Mouse (Mus musculus) liver, postnatal 0 days (tissue): ENCODE data around the gene Gsc2. TPM values are rescaled to one million over a fixed set of nuclear protein-coding genes. Genes with fewer than 3 reads are reported as not detected.

Source experiments
- ATAC-seq: fragments of 200-750 bp; cut with Nextera tagmentation; 2 replicates; pipeline ENCODE4 v1.8.0; 2017; ENCODE audit warnings: mild to moderate bottlenecking, moderate library complexity
- DNase-seq: peaks from one replicate; pipeline ENCODE4 v3.0.0-alpha.2; 2016
- H3K27ac ChIP-seq: fragments of 300-500 bp; sonication (generic); 2 replicates; pipeline ENCODE4 v1.5.1; 2014; ENCODE audit warnings: antibody characterized with exemption, moderate library complexity, mild to moderate bottlenecking, low read depth
- H3K27me3 ChIP-seq: fragments of 300-500 bp; sonication (generic); 2 replicates; pipeline ENCODE4 v1.6.1; 2014; ENCODE audit warnings: low read length, control low read depth, mixed read lengths; ENCODE audit not compliant: insufficient read depth
- H3K36me3 ChIP-seq: fragments of 300-500 bp; sonication (generic); replicated peaks from 2 replicates; pipeline ENCODE4 v1.6.1; 2014; ENCODE audit warnings: mild to moderate bottlenecking, control low read depth, low read length, moderate library complexity, mixed read lengths; ENCODE audit not compliant: insufficient read depth
- H3K4me1 ChIP-seq: fragments of 300-500 bp; sonication (generic); 2 replicates; pipeline ENCODE4 v1.6.1; 2014; ENCODE audit warnings: antibody characterized with exemption, mild to moderate bottlenecking, control low read depth; ENCODE audit not compliant: insufficient read depth
- H3K4me2 ChIP-seq: fragments of 300-500 bp; sonication (generic); 2 replicates; pipeline ENCODE4 v1.6.1; 2014; ENCODE audit warnings: low read depth, mild to moderate bottlenecking, low read length, moderate library complexity, mixed read lengths
- H3K4me3 ChIP-seq: fragments of 300-500 bp; sonication (generic); 2 replicates; pipeline ENCODE4 v1.5.1; 2014; ENCODE audit warnings: low read depth, low read length
- H3K9ac ChIP-seq: fragments of 300-500 bp; sonication (generic); replicated peaks from 2 replicates; pipeline ENCODE4 v1.6.1; 2014; ENCODE audit warnings: mild to moderate bottlenecking, moderate library complexity
- H3K9me3 ChIP-seq: fragments of 300-500 bp; sonication (generic); 2 replicates; pipeline ENCODE4 v1.6.1; 2016; ENCODE audit warnings: mild to moderate bottlenecking, control low read depth, low read length, mixed read lengths
- CTCF ChIP-seq: sonication (generic); IDR thresholded peaks from 2 replicates; pipeline ENCODE4 v1.5.1; 2016; ENCODE audit warnings: antibody characterized with exemption, low read depth
- EP300 ChIP-seq: IDR thresholded peaks from 2 replicates; pipeline ENCODE4 v1.6.1; 2016; ENCODE audit warnings: antibody characterized with exemption, low read depth, mild to moderate bottlenecking
- WGBS: fragments of 180-500 bp; shearing (Covaris S2); extraction: QIAGEN DNeasy Blood & Tissue Kit; methylation state at CpG from one replicate; pipeline ENCODE4 v1.1.7; 2014; ENCODE audit not compliant: insufficient replicate concordance; 5-methylcytosine and 5-hydroxymethylcytosine counted together
- polyA plus RNA-seq: library from polyadenylated mRNA; unstranded; fragments of >200 nt; fragmentation: Nextera tagmentation; extraction: Ambion mirVana; gene quantifications from 2 replicates; pipeline ENCODE4 v1.2.1, GENCODE M21; 2015

Gene Gsc2
- polyA plus RNA-seq, 1 experiment from 2014 or later, result not detected

GRCm38 (mm10) chr16:17945081-17945831, 30.4 kb upstream of the Gsc2 start:
- Histone ChIP-seq H3K4me1 (no peaks in the 10 kb centered on the region), H3K36me3 (no peaks in the 10 kb centered on the region), H3K27me3 (no peaks in the 10 kb centered on the region), H3K4me3 (no peak overlapping the region), H3K27ac (no peak overlapping the region), H3K9me3 (no peaks in the 10 kb centered on the region), H3K9ac (no peak overlapping the region), H3K4me2 (no peak overlapping the region)
- DNase-seq, result no peak
- TF ChIP-seq EP300 (no peak), CTCF (no peak)
- no peak for ATAC-seq
- 49% methylated on average over 7 of the region's 7 CpGs for WGBS

GRCm38 (mm10) chr16:17943466-17943865, 28.6 kb upstream of the Gsc2 start:
- no peak overlapping the region for H3K27ac ChIP-seq
- H3K4me3 ChIP-seq, result no peak overlapping the region

GRCm38 (mm10) chr16:17939255-17939751, 24.4 kb upstream of the Gsc2 start:
- no peaks in the 10 kb centered on the region for H3K36me3 ChIP-seq

More at GRCm38 (mm10) chr16:17943466-17943865, 28.6 kb upstream of the Gsc2 start:
- peaks cover 4% of the 10 kb centered on the region for H3K4me1 ChIP-seq
- H3K27me3 ChIP-seq, result no peaks in the 10 kb centered on the region
- TF ChIP-seq EP300 (no peak), CTCF (no peak)
- WGBS, result 70% methylated on average over 8 of the region's 8 CpGs
- DNase-seq, result no peak
- no peak for ATAC-seq
- no peaks in the 10 kb centered on the region for H3K9me3 ChIP-seq
- H3K4me2 ChIP-seq, result no peak overlapping the region
- no peaks in the 10 kb centered on the region for H3K36me3 ChIP-seq
- no peak overlapping the region for H3K9ac ChIP-seq

GRCm38 (mm10) chr16:17938821-17939220, 24.0 kb upstream of the Gsc2 start:
- H3K27me3 ChIP-seq, result no peaks in the 10 kb centered on the region
- 7% methylated on average over 7 of the region's 7 CpGs for WGBS
- no peak overlapping the region for H3K4me3 ChIP-seq
- peaks cover 8% of the 10 kb centered on the region for H3K4me1 ChIP-seq
- H3K9ac ChIP-seq, result 0 out of 2 replicates have a peak overlapping the region, but pooled peaks have one; percentile 8
- peak overlapping the region; percentile 37 for H3K4me2 ChIP-seq
- peak overlapping the region; percentile 19; the same call in 1 of the 2 replicates for H3K27ac ChIP-seq
- peak; percentile 86 for DNase-seq
- no peaks in the 10 kb centered on the region for H3K36me3 ChIP-seq
- H3K9me3 ChIP-seq, result no peaks in the 10 kb centered on the region
- peak; percentile 98 for ATAC-seq
- TF ChIP-seq CTCF, result peak; percentile 95
- TF ChIP-seq EP300, result no peak

More at GRCm38 (mm10) chr16:17939255-17939751, 24.4 kb upstream of the Gsc2 start:
- no peaks in the 10 kb centered on the region for H3K27me3 ChIP-seq
- H3K4me3 ChIP-seq, result no peak overlapping the region
- peaks cover 7% of the 10 kb centered on the region for H3K4me1 ChIP-seq
- 20% methylated on average over 9 of the region's 9 CpGs for WGBS
- 0 out of 2 replicates have a peak overlapping the region, but pooled peaks have one; percentile 8 for H3K9ac ChIP-seq
- peak overlapping the region; percentile 19; the same call in 1 of the 2 replicates for H3K27ac ChIP-seq
- ATAC-seq (peak; percentile 83), DNase-seq (peak; percentile 46)
- TF ChIP-seq CTCF (no peak), EP300 (no peak)
- peak overlapping the region; percentile 37 for H3K4me2 ChIP-seq
- H3K9me3 ChIP-seq, result no peaks in the 10 kb centered on the region

GRCm38 (mm10) chr16:17938187-17938586, 23.3 kb upstream of the Gsc2 start:
- WGBS, result 41% methylated on average over 7 of the region's 7 CpGs
- no peaks in the 10 kb centered on the region for H3K9me3 ChIP-seq
- H3K9ac ChIP-seq, result no peak overlapping the region
- DNase-seq, result no peak
- TF ChIP-seq EP300 (no peak), CTCF (no peak)
- H3K4me2 ChIP-seq, result no peak overlapping the region
- no peak for ATAC-seq
- H3K27me3 ChIP-seq, result no peaks in the 10 kb centered on the region
- H3K36me3 ChIP-seq, result no peaks in the 10 kb centered on the region
- H3K4me3 ChIP-seq, result no peak overlapping the region
- peaks cover 8% of the 10 kb centered on the region for H3K4me1 ChIP-seq
- H3K27ac ChIP-seq, result no peak overlapping the region

GRCm38 (mm10) chr16:17936776-17937175, 21.9 kb upstream of the Gsc2 start:
- ATAC-seq (no peak), DNase-seq (no peak)
- TF ChIP-seq EP300 (no peak), CTCF (no peak)
- Histone ChIP-seq H3K27ac (no peak overlapping the region), H3K36me3 (no peaks in the 10 kb centered on the region), H3K4me3 (no peak overlapping the region), H3K9me3 (no peaks in the 10 kb centered on the region), H3K27me3 (no peaks in the 10 kb centered on the region), H3K9ac (no peak overlapping the region), H3K4me1 (peaks cover 8% of the 10 kb centered on the region), H3K4me2 (no peak overlapping the region)
- 72% methylated on average over 10 of the region's 10 CpGs for WGBS
